Mouse (Mus musculus) neural tube, embryonic 13.5 days (tissue): ENCODE measurements around the gene Krt33b. TPM values are rescaled to one million over a fixed set of nuclear protein-coding genes. Genes with fewer than 3 reads are reported as not detected.

Source experiments
- ATAC-seq: fragments of 200-750 bp; cut with Nextera tagmentation; 2 replicates; pipeline ENCODE4 v1.8.0; 2017; ENCODE audit warnings: low read depth, mild to moderate bottlenecking, moderate TSS enrichment, moderate library complexity
- H3K27ac ChIP-seq: fragments of 300-500 bp; sonication (generic); replicated peaks from 2 replicates; pipeline ENCODE4 v1.5.1; 2015; ENCODE audit warnings: moderate library complexity, mild to moderate bottlenecking, inconsistent platforms
- H3K27me3 ChIP-seq: fragments of 300-500 bp; sonication (generic); 2 replicates; pipeline ENCODE4 v1.6.1; 2015; ENCODE audit warnings: mild to moderate bottlenecking, inconsistent platforms
- H3K36me3 ChIP-seq: fragments of 300-500 bp; sonication (generic); 2 replicates; pipeline ENCODE4 v1.6.1; 2015; ENCODE audit warnings: mild to moderate bottlenecking, inconsistent platforms
- H3K4me1 ChIP-seq: fragments of 300-500 bp; sonication (generic); replicated peaks from 2 replicates; pipeline ENCODE4 v1.6.1; 2015; ENCODE audit warnings: inconsistent platforms
- H3K4me2 ChIP-seq: fragments of 300-500 bp; sonication (generic); 2 replicates; pipeline ENCODE4 v1.6.1; 2015; ENCODE audit warnings: inconsistent platforms, mild to moderate bottlenecking, moderate library complexity
- H3K4me3 ChIP-seq: fragments of 300-500 bp; sonication (generic); 2 replicates; pipeline ENCODE4 v1.5.1; 2015; ENCODE audit warnings: mild to moderate bottlenecking, inconsistent platforms
- H3K9ac ChIP-seq: fragments of 300-500 bp; sonication (generic); 2 replicates; pipeline ENCODE4 v1.6.1; 2015; ENCODE audit warnings: moderate library complexity, mild to moderate bottlenecking, inconsistent platforms
- H3K9me3 ChIP-seq: fragments of 300-500 bp; sonication (generic); 2 replicates; pipeline ENCODE4 v1.6.1; 2016; ENCODE audit warnings: inconsistent platforms
- WGBS: fragments of 180-500 bp; shearing (Covaris S2); methylation state at CpG from one replicate; pipeline ENCODE4 v1.1.7; 2015; 5-methylcytosine and 5-hydroxymethylcytosine counted together
- polyA plus RNA-seq: library from polyadenylated mRNA; unstranded; fragments of >200 nt; fragmentation: Nextera tagmentation; extraction: Ambion mirVana; gene quantifications from 2 replicates; pipeline ENCODE4 v1.2.1, GENCODE M21; 2015

Gene Krt33b
- polyA plus RNA-seq, result not detected in 2 replicates

GRCm38 (mm10) chr11:100029768-100030167 is at the start of gene Krt33b:
Gene Krt33b (minus strand): TSS chr11:100029868.
- WGBS, result 92% methylated on average over 6 of the region's 6 CpGs
- Histone ChIP-seq H3K27me3 (no peaks in the 10 kb centered on the region), H3K9ac (no peak within 1 kb of the TSS)

GRCm38 (mm10) chr11:100073873-100074272 is 44.2 kb upstream of the Krt33b start:
- Histone ChIP-seq H3K9ac (no peak overlapping the region), H3K27me3 (no peaks in the 10 kb centered on the region), H3K36me3 (no peaks in the 10 kb centered on the region), H3K9me3 (no peaks in the 10 kb centered on the region), H3K4me1 (no peaks in the 10 kb centered on the region), H3K4me3 (no peak overlapping the region), H3K27ac (no peak overlapping the region), H3K4me2 (no peak overlapping the region)
- ATAC-seq, result no peak
- 47% methylated on average over 1 of the region's 1 CpGs for WGBS

More at GRCm38 (mm10) chr11:100029768-100030167, at the start of gene Krt33b:
- Histone ChIP-seq H3K4me1 (no peaks in the 10 kb centered on the region), H3K36me3 (no peaks in the 10 kb centered on the region), H3K9me3 (no peaks in the 10 kb centered on the region), H3K4me3 (no peak within 1 kb of the TSS), H3K4me2 (no peak within 1 kb of the TSS), H3K27ac (no peak within 1 kb of the TSS)
- no peak for ATAC-seq

GRCm38 (mm10) chr11:100067293-100068036 is 37.8 kb upstream of the Krt33b start:
- H3K27me3 ChIP-seq, result no peaks in the 10 kb centered on the region
- WGBS, result 79% methylated on average over 17 of the region's 17 CpGs
- no peak for ATAC-seq
- no peak overlapping the region for H3K4me3 ChIP-seq
- H3K4me1 ChIP-seq, result no peaks in the 10 kb centered on the region
- H3K9me3 ChIP-seq, result no peaks in the 10 kb centered on the region
- no peak overlapping the region for H3K27ac ChIP-seq
- H3K36me3 ChIP-seq, result no peaks in the 10 kb centered on the region
- H3K9ac ChIP-seq, result no peak overlapping the region
- H3K4me2 ChIP-seq, result no peak overlapping the region

GRCm38 (mm10) chr11:100066236-100067010 is 36.8 kb upstream of the Krt33b start:
- Histone ChIP-seq H3K36me3 (no peaks in the 10 kb centered on the region), H3K9me3 (no peaks in the 10 kb centered on the region), H3K4me1 (no peaks in the 10 kb centered on the region), H3K4me2 (no peak overlapping the region), H3K4me3 (no peak overlapping the region), H3K9ac (no peak overlapping the region), H3K27ac (no peak overlapping the region), H3K27me3 (no peaks in the 10 kb centered on the region)
- ATAC-seq, result no peak
- WGBS, result 70% methylated on average over 12 of the region's 12 CpGs

GRCm38 (mm10) chr11:100058875-100059274 is 29.2 kb upstream of the Krt33b start:
- ATAC-seq, result no peak
- Histone ChIP-seq H3K4me1 (no peaks in the 10 kb centered on the region), H3K9me3 (no peaks in the 10 kb centered on the region), H3K27ac (no peak overlapping the region), H3K9ac (no peak overlapping the region), H3K36me3 (no peaks in the 10 kb centered on the region), H3K4me3 (no peak overlapping the region), H3K27me3 (no peaks in the 10 kb centered on the region), H3K4me2 (no peak overlapping the region)
- 74% methylated on average over 8 of the region's 8 CpGs for WGBS

- 80% methylated on average over 9 of the region's 9 CpGs for WGBS
- ATAC-seq, result no peak
- no peak overlapping the region for H3K9ac ChIP-seq
Measured at GRCm38 (mm10) chr11:100055686-100056655, 26.3 kb upstream of the Krt33b start.

GRCm38 (mm10) chr11:100050451-100050850 is 20.8 kb upstream of the Krt33b start, which contains the start of gene Krt31:
Gene Krt31 (minus strand): TSS chr11:100050551.
- Histone ChIP-seq H3K4me3 (no peak within 1 kb of the TSS), H3K27ac (no peak within 1 kb of the TSS), H3K4me1 (no peaks in the 10 kb centered on the region), H3K36me3 (no peaks in the 10 kb centered on the region), H3K9ac (no peak within 1 kb of the TSS), H3K4me2 (no peak within 1 kb of the TSS), H3K27me3 (no peaks in the 10 kb centered on the region), H3K9me3 (no peaks in the 10 kb centered on the region)
- 89% methylated on average over 3 of the region's 3 CpGs for WGBS
- no peak for ATAC-seq

More at GRCm38 (mm10) chr11:100055686-100056655, 26.3 kb upstream of the Krt33b start:
- no peaks in the 10 kb centered on the region for H3K4me1 ChIP-seq
- H3K36me3 ChIP-seq, result no peaks in the 10 kb centered on the region
- no peaks in the 10 kb centered on the region for H3K9me3 ChIP-seq
- no peak overlapping the region for H3K4me2 ChIP-seq
- no peak overlapping the region for H3K4me3 ChIP-seq
- no peaks in the 10 kb centered on the region for H3K27me3 ChIP-seq
- no peak overlapping the region for H3K27ac ChIP-seq

- Histone ChIP-seq H3K4me3 (no peak overlapping the region), H3K27ac (no peak overlapping the region), H3K36me3 (no peaks in the 10 kb centered on the region), H3K4me1 (no peaks in the 10 kb centered on the region), H3K4me2 (no peak overlapping the region), H3K9me3 (no peaks in the 10 kb centered on the region), H3K27me3 (no peaks in the 10 kb centered on the region), H3K9ac (no peak overlapping the region)
- no peak for ATAC-seq
- WGBS, result 87% methylated on average over 2 of the region's 2 CpGs
Measured at GRCm38 (mm10) chr11:100047193-100047592, 17.5 kb upstream of the Krt33b start.

- ATAC-seq, result no peak
- H3K27me3 ChIP-seq, result no peaks in the 10 kb centered on the region
- H3K4me1 ChIP-seq, result no peaks in the 10 kb centered on the region
- WGBS, result 86% methylated on average over 6 of the region's 6 CpGs
- no peak overlapping the region for H3K4me3 ChIP-seq
- H3K9ac ChIP-seq, result no peak overlapping the region
- H3K27ac ChIP-seq, result no peak overlapping the region
- no peak overlapping the region for H3K4me2 ChIP-seq
- H3K36me3 ChIP-seq, result no peaks in the 10 kb centered on the region
- no peaks in the 10 kb centered on the region for H3K9me3 ChIP-seq
Measured at GRCm38 (mm10) chr11:100046303-100046866, 16.7 kb upstream of the Krt33b start.

- Histone ChIP-seq H3K4me1 (no peaks in the 10 kb centered on the region), H3K36me3 (no peaks in the 10 kb centered on the region), H3K27me3 (no peaks in the 10 kb centered on the region), H3K9ac (no peak within 1 kb of the TSS), H3K4me2 (no peak within 1 kb of the TSS), H3K27ac (no peak within 1 kb of the TSS), H3K4me3 (no peak within 1 kb of the TSS), H3K9me3 (no peaks in the 10 kb centered on the region)
- WGBS, result 88% methylated on average over 6 of the region's 6 CpGs
- ATAC-seq, result no peak
Measured at GRCm38 (mm10) chr11:100041454-100041853, 11.8 kb upstream of the Krt33b start, which contains the start of gene Krt34. Gene Krt34 (minus strand): TSS chr11:100041554.

- ATAC-seq, result no peak
- H3K27me3 ChIP-seq, result no peaks in the 10 kb centered on the region
- H3K36me3 ChIP-seq, result no peaks in the 10 kb centered on the region
- no peak overlapping the region for H3K4me3 ChIP-seq
- H3K4me2 ChIP-seq, result no peak overlapping the region
- H3K4me1 ChIP-seq, result no peaks in the 10 kb centered on the region
- no peak overlapping the region for H3K27ac ChIP-seq
- 74% methylated on average over 5 of the region's 5 CpGs for WGBS
- H3K9me3 ChIP-seq, result no peaks in the 10 kb centered on the region
- H3K9ac ChIP-seq, result no peak overlapping the region
Measured at GRCm38 (mm10) chr11:100021438-100021837, 8.2 kb downstream of the Krt33b start.
